Mouse (Mus musculus): ENCODE measurements around the gene P4hb.
A peak's percentile ranks its signal among the peaks of the same experiment; 100 is the strongest.

P4hb gene

GRCm38 (mm10) chr11:120572752-120573584 lies at the start of gene P4hb:
P4hb (minus strand) TSS chr11:120573253.
- DNase-seq = peak; percentile 99

GRCm38 (mm10) chr11:120622805-120623204 lies 49.8 kb upstream of the P4hb start:
- no peak for DNase-seq

- no peak for DNase-seq
These were observed 47.1 kb upstream of the P4hb start for GRCm38 (mm10) chr11:120620195-120620594.

GRCm38 (mm10) chr11:120618619-120619535 lies 45.8 kb upstream of the P4hb start:
- no peak for DNase-seq

- DNase-seq = peak; percentile 91
These were observed 44.6 kb upstream of the P4hb start, which contains the start of gene Pcyt2 for GRCm38 (mm10) chr11:120617519-120618112. Pcyt2 (minus strand) TSS chr11:120617936.

GRCm38 (mm10) chr11:120616617-120617294 lies 43.7 kb upstream of the P4hb start:
- no peak for DNase-seq

GRCm38 (mm10) chr11:120615606-120616203 lies 42.7 kb upstream of the P4hb start:
- no peak for DNase-seq

GRCm38 (mm10) chr11:120615167-120615566 lies 42.1 kb upstream of the P4hb start:
- no peak for DNase-seq

GRCm38 (mm10) chr11:120613976-120614375 lies 40.9 kb upstream of the P4hb start:
- no peak for DNase-seq

- no peak for DNase-seq
These were observed 40.5 kb upstream of the P4hb start for GRCm38 (mm10) chr11:120613481-120613972.

GRCm38 (mm10) chr11:120612763-120613162 lies 39.7 kb upstream of the P4hb start:
- DNase-seq = peak; percentile 78

GRCm38 (mm10) chr11:120610477-120611046 lies 37.5 kb upstream of the P4hb start:
- no peak for DNase-seq

GRCm38 (mm10) chr11:120609250-120609649 lies 36.2 kb upstream of the P4hb start:
- DNase-seq = no peak

GRCm38 (mm10) chr11:120608241-120609034 lies 35.4 kb upstream of the P4hb start, which contains the start of gene Npb:
Npb (plus strand) TSS chr11:120608477.
- no peak for DNase-seq

GRCm38 (mm10) chr11:120606764-120607163 lies 33.7 kb upstream of the P4hb start:
- no peak for DNase-seq

- no peak for DNase-seq
These were observed 32.6 kb upstream of the P4hb start for GRCm38 (mm10) chr11:120605667-120606066.

- DNase-seq = no peak
These were observed 30.5 kb upstream of the P4hb start for GRCm38 (mm10) chr11:120603545-120603944.

GRCm38 (mm10) chr11:120600716-120601115 lies 27.7 kb upstream of the P4hb start:
- no peak for DNase-seq

- no peak for DNase-seq
These were observed 26.0 kb upstream of the P4hb start for GRCm38 (mm10) chr11:120598990-120599549.

GRCm38 (mm10) chr11:120598283-120598989 lies 25.4 kb upstream of the P4hb start, which contains the start of the genes Alyref and Anapc11:
Alyref (minus strand) TSS chr11:120598365.
Anapc11 (plus strand) TSS chr11:120598421.
- DNase-seq = peak; percentile 94

Data from lung, postnatal 14 days (tissue).